In the genomic region with DNA sequence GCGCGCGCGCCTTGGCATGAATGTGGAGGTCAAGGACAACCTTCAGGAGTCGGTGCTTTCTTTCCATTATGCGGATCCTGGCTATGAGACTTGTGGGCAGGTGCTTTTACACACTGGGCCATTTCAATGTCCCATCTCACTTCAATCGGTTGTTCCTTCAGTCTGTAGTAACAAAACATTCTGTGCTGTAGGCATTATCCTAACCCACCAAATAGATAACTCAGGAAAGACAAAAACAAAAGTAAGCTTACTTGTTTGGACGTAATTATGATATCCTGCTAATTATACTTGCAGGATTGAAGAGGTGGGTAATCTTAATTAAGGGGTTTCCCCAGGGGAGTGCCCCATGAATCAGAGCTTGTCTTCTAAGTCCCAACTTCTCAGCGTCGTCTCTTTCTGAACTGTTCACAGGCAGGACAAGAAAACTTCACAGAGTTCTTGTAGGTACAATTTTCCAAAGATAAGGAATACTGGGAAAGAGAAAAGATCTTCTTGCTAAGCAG, we compare ENCODE assay signal across 9 mouse cellular contexts. TPM values are rescaled to one million over a fixed set of nuclear protein-coding genes. Genes with fewer than 3 reads are reported as not detected.
A peak's percentile ranks its signal among the peaks of the same experiment; 100 is the strongest.
DNase-seq lines count a peak whose midpoint lies in the region; ATAC-seq and TF ChIP-seq lines count a peak whose summit lies in the region.
"Had no signal": no experiment of that assay in that cellular context is flagged by ENCODE, and none has a peak within 500 bp of the region (broad histone marks: within the 10 kb centered on the region; RNA-seq: fewer than 3 reads in every experiment).

No protein-coding gene starts in this region.

- H3K4me1 ChIP-seq in lung, embryonic 16.5 days (replicated peaks; ENCODE audit: control insufficient read depth, insufficient read depth, low read length): peaks cover 15% of the 10 kb centered on the region
- H3K4me1 ChIP-seq in limb, embryonic 10.5 days: peaks cover 31% of the 10 kb centered on the region
- H3K4me1 ChIP-seq in small intestine, adult 2 months (ENCODE audit: control insufficient read depth, insufficient read depth, insufficient read length, low read length): peaks cover 8% of the 10 kb centered on the region

- H3K27ac ChIP-seq in lung, embryonic 16.5 days (ENCODE audit: low read length): peak overlapping the region; percentile 45
- H3K27ac ChIP-seq in limb, embryonic 10.5 days: peak overlapping the region; percentile 72
- H3K27ac ChIP-seq in small intestine, adult 2 months (ENCODE audit: insufficient read depth, low read depth, low read length): peak overlapping the region; percentile 77

- no peak for ATAC-seq in lung, embryonic 16.5 days (ENCODE audit: low read depth)
- ATAC-seq in megakaryocyte-erythroid progenitor cell, adult 5-6 weeks (replicated peaks; ENCODE audit: low FRiP score, low TSS enrichment, poor library complexity, severe bottlenecking): no peak

- peak overlapping the region; percentile 56 for H3K4me2 ChIP-seq in lung, embryonic 16.5 days (ENCODE audit: low read depth, low read length)

- TF ChIP-seq CTCF in small intestine, adult 2 months (IDR thresholded peaks at IDR 0.05; ENCODE audit: extremely low read depth, insufficient read length, insufficient replicate concordance, low read depth, low read length): no peak

- no peak for TF ChIP-seq POLR2A in small intestine, adult 2 months (IDR thresholded peaks at IDR 0.05; ENCODE audit: low read depth, low read length)

- H3K36me3 ChIP-seq in lung, embryonic 16.5 days (ENCODE audit: control insufficient read depth, insufficient read depth, low read length): no peaks in the 10 kb centered on the region; the same call in 1 of the 2 replicates
- peaks cover 22% of the 10 kb centered on the region for H3K36me3 ChIP-seq in limb, embryonic 10.5 days
- peaks cover 18% of the 10 kb centered on the region for H3K36me3 ChIP-seq in small intestine, adult 2 months (ENCODE audit: control insufficient read depth, insufficient read depth, low read length)

- peak; percentile 26 for DNase-seq in adrenal gland, adult 2 months
- DNase-seq in adrenal gland, adult (ENCODE audit: inconsistent age in 2 of 2, low spot score in 1 of 2): no peak
- DNase-seq in lung, postnatal 4 days: no peak
- no peak for DNase-seq in limb, embryonic 10.5 days (ENCODE audit: low spot score)
- no peak for DNase-seq in ovary, postnatal 36 days (ENCODE audit: low spot score)

- peak overlapping the region; percentile 38 for H3K4me3 ChIP-seq in lung, embryonic 16.5 days (ENCODE audit: low read length)
- H3K4me3 ChIP-seq in limb, embryonic 10.5 days: peak overlapping the region; percentile 84
- peak overlapping the region; percentile 58 for H3K4me3 ChIP-seq in small intestine, adult 2 months (ENCODE audit: low read depth, low read length)

- H3K9ac ChIP-seq in lung, embryonic 16.5 days (ENCODE audit: low read length): peak overlapping the region; percentile 33

- H3K27me3 ChIP-seq in lung, embryonic 16.5 days (ENCODE audit: control insufficient read depth, insufficient read depth, low read depth, low read length): no peaks in the 10 kb centered on the region
- H3K27me3 ChIP-seq in limb, embryonic 10.5 days (ENCODE audit: low read depth, poor library complexity, severe bottlenecking): no peaks in the 10 kb centered on the region
- H3K27me3 ChIP-seq in small intestine, adult 2 months (ENCODE audit: control insufficient read depth, insufficient read depth, low read length): no peaks in the 10 kb centered on the region

- 43% methylated on average over 10 of the region's 10 CpGs for WGBS in lung, embryonic 16.5 days
- 52% methylated on average over 10 of the region's 10 CpGs for WGBS in limb, embryonic 10.5 days
- WGBS in small intestine, adult 2 months: 44% methylated on average over 10 of the region's 10 CpGs

- no peaks in the 10 kb centered on the region for H3K9me3 ChIP-seq in lung, embryonic 16.5 days (ENCODE audit: control insufficient read depth, low read length)
- no peaks in the 10 kb centered on the region for H3K9me3 ChIP-seq in limb, embryonic 10.5 days (replicated peaks)

RNA-seq across cellular contexts. Expression of gene Kmt5c, which starts 0.8 kb away (rescaled TPM):
- total RNA-seq in adrenal gland, adult 2 months (2021): 10 to 100 TPM; 27.9 to 35.2 TPM
- 162 and 205 TPM in 2 replicates for polyA plus RNA-seq in adrenal gland, adult 2 months (2012; rRNA removed)
- polyA plus RNA-seq in lung, embryonic 16.5 days (2015; fragmentation: Nextera tagmentation; extraction: Ambion mirVana): 57.2 and 60.2 TPM in 2 replicates
- polyA plus RNA-seq in limb, embryonic 10.5 days (2016; fragmentation: Nextera tagmentation; extraction: Ambion mirVana): 88.9 and 100 TPM in 2 replicates
- polyA plus RNA-seq in small intestine, adult 2 months (2012; rRNA removed): 94.7 and 254 TPM in 2 replicates
- total RNA-seq in megakaryocyte-erythroid progenitor cell, adult 5-6 weeks (2014; fragmentation: Nextera tagmentation): 75.8 and 96.3 TPM in 2 replicates
- 25.6 and 52.4 TPM in 2 replicates for total RNA-seq in megakaryocyte-erythroid progenitor cell, adult 5-6 weeks (2017)

RNA-seq across cellular contexts. Expression of gene Cox6b2, which starts 13.8 kb away (rescaled TPM):
- 10 to 100 TPM in 1 of 2 experiments, 1 to 10 TPM in 1; 7.4 to 10.4 TPM for total RNA-seq in adrenal gland, adult 2 months (2021)
- polyA plus RNA-seq in adrenal gland, adult 2 months (2012; rRNA removed): 7.9 and 13.2 TPM in 2 replicates
- polyA plus RNA-seq in lung, embryonic 16.5 days (2015; fragmentation: Nextera tagmentation; extraction: Ambion mirVana): 77.9 and 94.0 TPM in 2 replicates
- 36.7 and 51.5 TPM in 2 replicates for polyA plus RNA-seq in limb, embryonic 10.5 days (2016; fragmentation: Nextera tagmentation; extraction: Ambion mirVana)
- polyA plus RNA-seq in small intestine, adult 2 months (2012; rRNA removed): 5.7 and 45.8 TPM in 2 replicates
- total RNA-seq in megakaryocyte-erythroid progenitor cell, adult 5-6 weeks (2014; fragmentation: Nextera tagmentation): 279 and 377 TPM in 2 replicates
- total RNA-seq in megakaryocyte-erythroid progenitor cell, adult 5-6 weeks (2017): 151 and 283 TPM in 2 replicates

RNA-seq across cellular contexts. Expression of gene Tmem150b, which starts 14.0 kb away (rescaled TPM):
- total RNA-seq in adrenal gland, adult 2 months (2021): under 1 TPM; 0.40 to 0.55 TPM
- 0.30 and 0.42 TPM in 2 replicates for polyA plus RNA-seq in adrenal gland, adult 2 months (2012; rRNA removed)
- 0.14 TPM in 1 of 2 replicates, not detected in the other for polyA plus RNA-seq in lung, embryonic 16.5 days (2015; fragmentation: Nextera tagmentation; extraction: Ambion mirVana)
- polyA plus RNA-seq in limb, embryonic 10.5 days (2016; fragmentation: Nextera tagmentation; extraction: Ambion mirVana): 0.13 TPM in 1 of 2 replicates, not detected in the other
- polyA plus RNA-seq in small intestine, adult 2 months (2012; rRNA removed): 44.4 and 122 TPM in 2 replicates
- total RNA-seq in megakaryocyte-erythroid progenitor cell, adult 5-6 weeks (2014; fragmentation: Nextera tagmentation): not detected in 2 replicates
- 0.33 and 1.1 TPM in 2 replicates for total RNA-seq in megakaryocyte-erythroid progenitor cell, adult 5-6 weeks (2017)

RNA-seq across cellular contexts. Expression of gene Fam71e2, which starts 32.0 kb away (rescaled TPM):
- not detected for total RNA-seq in adrenal gland, adult 2 months (2021)
- polyA plus RNA-seq in adrenal gland, adult 2 months (2012; rRNA removed): not detected in 2 replicates
- not detected in 2 replicates for polyA plus RNA-seq in lung, embryonic 16.5 days (2015; fragmentation: Nextera tagmentation; extraction: Ambion mirVana)
- polyA plus RNA-seq in limb, embryonic 10.5 days (2016; fragmentation: Nextera tagmentation; extraction: Ambion mirVana): not detected in 2 replicates
- polyA plus RNA-seq in small intestine, adult 2 months (2012; rRNA removed): not detected in 2 replicates
- not detected in 2 replicates for total RNA-seq in megakaryocyte-erythroid progenitor cell, adult 5-6 weeks (2014; fragmentation: Nextera tagmentation)
- not detected in 2 replicates for total RNA-seq in megakaryocyte-erythroid progenitor cell, adult 5-6 weeks (2017)
- total RNA-seq: common myeloid progenitor, adult 5-6 weeks had no signal

RNA-seq across cellular contexts. Expression of gene Il11, which starts 43.6 kb away (rescaled TPM):
- under 1 TPM in 1 of 2 experiments, not detected in 1; 0.48 TPM for total RNA-seq in adrenal gland, adult 2 months (2021)
- polyA plus RNA-seq in adrenal gland, adult 2 months (2012; rRNA removed): 0.54 and 0.71 TPM in 2 replicates
- polyA plus RNA-seq in lung, embryonic 16.5 days (2015; fragmentation: Nextera tagmentation; extraction: Ambion mirVana): 0.18 and 0.19 TPM in 2 replicates
- polyA plus RNA-seq in limb, embryonic 10.5 days (2016; fragmentation: Nextera tagmentation; extraction: Ambion mirVana): 0.09 TPM in 1 of 2 replicates, not detected in the other
- polyA plus RNA-seq in small intestine, adult 2 months (2012; rRNA removed): 0.25 and 0.32 TPM in 2 replicates
- not detected in 2 replicates for total RNA-seq in megakaryocyte-erythroid progenitor cell, adult 5-6 weeks (2014; fragmentation: Nextera tagmentation)
- 0.15 TPM in 1 of 2 replicates, not detected in the other for total RNA-seq in megakaryocyte-erythroid progenitor cell, adult 5-6 weeks (2017)

Comparison
In these comparisons a context has a peak if more than half of its experiments do, and no peak if none do; other contexts are left out.
1. RNA of gene Tmem150b, which starts 14.0 kb away (polyA plus RNA-seq): 44.4 to 122 TPM in small intestine, adult 2 months; 0.30 to 0.42 TPM in adrenal gland, adult 2 months, 0.14 TPM in lung, embryonic 16.5 days and 0.13 TPM in limb, embryonic 10.5 days; every median in the first group is over 10 times any median in the second.
2. Peak in every context shown above with its lines, with median percentiles within 50 percentile points of each other: H3K27ac ChIP-seq and H3K4me3 ChIP-seq.